Mouse (Mus musculus) embryonic facial prominence, embryonic 10.5 days (tissue): ENCODE measurements around the gene Metrn. TPM values are rescaled to one million over a fixed set of nuclear protein-coding genes. Genes with fewer than 3 reads are reported as not detected.

Experiments
- DNase-seq: peaks from one replicate; pipeline ENCODE4 v3.0.0-alpha.2; 2017; ENCODE audit warnings: low spot score
- H3K27ac ChIP-seq: fragments of 300-500 bp; sonication (generic); replicated peaks from 2 replicates; pipeline ENCODE4 v1.5.1; 2016; ENCODE audit warnings: mild to moderate bottlenecking
- H3K27me3 ChIP-seq: fragments of 300-500 bp; sonication (generic); replicated peaks from 2 replicates; pipeline ENCODE4 v1.6.1; 2016; ENCODE audit warnings: low read depth, mild to moderate bottlenecking; ENCODE audit not compliant: poor library complexity, severe bottlenecking
- H3K36me3 ChIP-seq: fragments of 300-500 bp; sonication (generic); replicated peaks from 2 replicates; pipeline ENCODE4 v1.6.1; 2016; ENCODE audit warnings: mild to moderate bottlenecking, moderate library complexity
- H3K4me1 ChIP-seq: fragments of 300-500 bp; sonication (generic); 2 replicates; pipeline ENCODE4 v1.6.1; 2016
- H3K4me3 ChIP-seq: fragments of 300-500 bp; sonication (generic); 2 replicates; pipeline ENCODE4 v1.5.1; 2016; ENCODE audit warnings: mild to moderate bottlenecking, moderate library complexity
- H3K9me3 ChIP-seq: fragments of 300-500 bp; sonication (generic); 2 replicates; pipeline ENCODE4 v1.6.1; 2016; ENCODE audit warnings: mild to moderate bottlenecking
- WGBS: fragments of 180-500 bp; shearing (Covaris S2); methylation state at CpG from one replicate; pipeline ENCODE4 v1.1.7; 2016; 5-methylcytosine and 5-hydroxymethylcytosine counted together
- polyA plus RNA-seq: library from polyadenylated mRNA; unstranded; fragments of >200 nt; fragmentation: Nextera tagmentation; extraction: Ambion mirVana; gene quantifications from 2 replicates; pipeline ENCODE4 v1.2.1, GENCODE M21; 2016

Gene Metrn
- 118 and 137 TPM in 2 replicates for polyA plus RNA-seq

- H3K36me3 ChIP-seq: peaks cover 25% of the 10 kb centered on the region
- H3K9me3 ChIP-seq: no peaks in the 10 kb centered on the region
- peak within 1 kb of the TSS; percentile 91 for H3K27ac ChIP-seq
- WGBS: under 1% methylated on average over 35 of the region's 35 CpGs
- peak within 1 kb of the TSS; percentile 77 for H3K4me3 ChIP-seq
- peaks cover 6% of the 10 kb centered on the region; the same call in 1 of the 2 replicates for H3K27me3 ChIP-seq
- DNase-seq: peak; percentile 96
- peaks cover 53% of the 10 kb centered on the region for H3K4me1 ChIP-seq
These were observed at the start of gene Metrn for GRCm38 (mm10) chr17:25796951-25797369. Gene Metrn, minus strand, starts transcription at chr17:25797136.

DNA sequence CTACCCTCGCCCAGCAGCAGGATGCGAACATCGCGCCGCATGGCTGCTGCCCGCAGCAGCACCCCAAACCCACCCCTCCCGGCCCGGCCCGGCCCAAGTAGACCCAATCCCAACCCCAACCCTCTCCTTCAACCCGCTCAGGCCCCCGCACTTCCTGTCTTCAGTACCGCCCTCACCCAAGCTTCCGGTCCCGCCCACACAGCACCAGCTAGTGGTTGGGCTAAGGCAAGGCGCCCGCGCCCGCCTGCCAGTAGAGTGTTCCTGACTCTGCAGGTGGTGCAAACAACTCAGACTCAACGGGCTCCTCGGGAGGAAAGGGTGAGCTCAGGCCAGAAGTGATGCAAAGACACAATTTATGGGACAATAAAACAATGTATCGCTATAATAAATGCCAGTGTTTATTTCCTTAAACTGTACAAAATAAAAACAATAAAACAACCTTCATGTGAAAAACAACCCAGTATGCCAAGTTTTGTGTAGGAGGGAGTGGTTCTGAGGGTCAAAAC lies 47.5 kb upstream of the Metrn start, which contains the start of gene Rhot2:
TSS of gene Rhot2 (minus strand) at position 456 of the 506 bp plus-strand sequence.
- Histone ChIP-seq H3K27ac (peak within 1 kb of the TSS; percentile 93), H3K9me3 (no peaks in the 10 kb centered on the region), H3K36me3 (peaks cover 85% of the 10 kb centered on the region), H3K27me3 (no peaks in the 10 kb centered on the region), H3K4me1 (peaks cover 23% of the 10 kb centered on the region), H3K4me3 (peak within 1 kb of the TSS; percentile 90)
- 1% methylated on average over 21 of the region's 21 CpGs for WGBS
- DNase-seq: peak; percentile 96

GRCm38 (mm10) chr17:25843636-25844395 lies 46.9 kb upstream of the Metrn start:
- Histone ChIP-seq H3K4me3 (peak overlapping the region; percentile 90), H3K4me1 (peaks cover 23% of the 10 kb centered on the region), H3K27me3 (no peaks in the 10 kb centered on the region), H3K27ac (peak overlapping the region; percentile 93), H3K9me3 (no peaks in the 10 kb centered on the region), H3K36me3 (peaks cover 85% of the 10 kb centered on the region)
- no peak for DNase-seq
- 3% methylated on average over 38 of the region's 38 CpGs for whole genome bisulfite sequencing

- no peak for DNase-seq
- Histone ChIP-seq H3K4me1 (peaks cover 24% of the 10 kb centered on the region), H3K36me3 (peaks cover 84% of the 10 kb centered on the region), H3K27ac (no peak overlapping the region), H3K9me3 (no peaks in the 10 kb centered on the region), H3K27me3 (no peaks in the 10 kb centered on the region), H3K4me3 (peak overlapping the region; percentile 90)
- WGBS: 91% methylated on average over 4 of the region's 4 CpGs
These were observed 46.2 kb upstream of the Metrn start for GRCm38 (mm10) chr17:25843122-25843521.

DNA sequence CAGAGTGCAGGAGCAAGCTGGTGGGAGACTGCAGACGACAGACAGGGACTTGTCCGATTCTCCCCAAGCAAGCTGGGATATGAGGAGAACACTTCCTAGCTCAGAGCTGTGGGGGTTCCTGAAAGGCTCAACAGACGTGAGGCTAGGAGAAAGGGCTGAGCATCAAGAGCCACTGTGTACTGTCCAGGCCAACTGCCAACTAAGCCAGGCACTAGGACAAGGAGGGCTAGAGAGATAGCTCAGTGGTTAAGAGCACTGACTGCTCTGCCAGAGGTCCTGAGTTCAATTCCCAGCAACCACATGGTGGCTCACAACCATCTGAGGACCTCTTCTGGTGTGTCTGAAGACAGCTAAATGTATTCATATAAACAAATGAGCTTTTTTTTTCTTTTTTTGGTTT lies 45.6 kb upstream of the Metrn start:
- 0 out of 2 replicates have a peak overlapping the region, but pooled peaks have one; percentile 26 for H3K4me3 ChIP-seq
- H3K36me3 ChIP-seq: peaks cover 84% of the 10 kb centered on the region
- H3K4me1 ChIP-seq: peaks cover 30% of the 10 kb centered on the region
- H3K9me3 ChIP-seq: no peaks in the 10 kb centered on the region
- DNase-seq: no peak
- no peak overlapping the region for H3K27ac ChIP-seq
- H3K27me3 ChIP-seq: no peaks in the 10 kb centered on the region
- 87% methylated on average over 3 of the region's 3 CpGs for WGBS

- DNase-seq: no peak
- peaks cover 78% of the 10 kb centered on the region for H3K36me3 ChIP-seq
- no peaks in the 10 kb centered on the region for H3K27me3 ChIP-seq
- peak within 1 kb of the TSS; percentile 26; the same call in 1 of the 2 replicates for H3K4me3 ChIP-seq
- no peaks in the 10 kb centered on the region for H3K9me3 ChIP-seq
- no peak within 1 kb of the TSS for H3K27ac ChIP-seq
- H3K4me1 ChIP-seq: peaks cover 42% of the 10 kb centered on the region
- 94% methylated on average over 22 of the region's 22 CpGs for WGBS
These were observed 44.4 kb upstream of the Metrn start, which contains the start of gene Gm20683 for GRCm38 (mm10) chr17:25841117-25841880. Gene Gm20683, minus strand, starts transcription at chr17:25841763.

DNA sequence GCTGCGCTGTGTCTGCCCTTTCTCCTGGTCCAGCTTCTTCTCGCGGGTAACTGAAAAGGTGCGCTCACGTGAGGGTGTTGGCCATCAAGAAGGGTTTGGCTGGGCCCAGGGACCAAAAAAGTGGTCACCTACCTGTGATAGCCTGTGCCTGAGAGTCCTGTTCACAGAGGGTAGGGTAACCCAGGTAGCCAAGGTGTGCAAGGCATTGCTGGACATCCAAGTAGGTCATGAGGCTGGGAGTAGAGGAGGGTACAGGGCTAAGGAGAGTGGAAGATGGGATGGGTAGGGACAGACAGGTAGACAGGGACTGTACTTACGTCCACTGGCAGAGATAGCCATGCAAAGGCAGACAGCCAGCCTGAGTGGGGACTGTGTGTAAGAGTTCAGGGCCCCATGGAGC lies 43.6 kb upstream of the Metrn start:
- Histone ChIP-seq H3K4me1 (peaks cover 50% of the 10 kb centered on the region), H3K36me3 (peaks cover 78% of the 10 kb centered on the region), H3K9me3 (no peaks in the 10 kb centered on the region), H3K4me3 (peak overlapping the region; percentile 21; the same call in 1 of the 2 replicates), H3K27ac (no peak overlapping the region), H3K27me3 (no peaks in the 10 kb centered on the region)
- 94% methylated on average over 6 of the region's 6 CpGs for WGBS
- no peak for DNase-seq

GRCm38 (mm10) chr17:25839455-25840235 lies 42.7 kb upstream of the Metrn start:
- no peak for DNase-seq
- no peak overlapping the region; the same call in 1 of the 2 replicates for H3K4me3 ChIP-seq
- 86% methylated on average over 14 of the region's 14 CpGs for WGBS
- H3K36me3 ChIP-seq: peaks cover 81% of the 10 kb centered on the region
- H3K27ac ChIP-seq: no peak overlapping the region
- H3K9me3 ChIP-seq: no peaks in the 10 kb centered on the region
- H3K27me3 ChIP-seq: no peaks in the 10 kb centered on the region
- H3K4me1 ChIP-seq: peaks cover 52% of the 10 kb centered on the region

DNA sequence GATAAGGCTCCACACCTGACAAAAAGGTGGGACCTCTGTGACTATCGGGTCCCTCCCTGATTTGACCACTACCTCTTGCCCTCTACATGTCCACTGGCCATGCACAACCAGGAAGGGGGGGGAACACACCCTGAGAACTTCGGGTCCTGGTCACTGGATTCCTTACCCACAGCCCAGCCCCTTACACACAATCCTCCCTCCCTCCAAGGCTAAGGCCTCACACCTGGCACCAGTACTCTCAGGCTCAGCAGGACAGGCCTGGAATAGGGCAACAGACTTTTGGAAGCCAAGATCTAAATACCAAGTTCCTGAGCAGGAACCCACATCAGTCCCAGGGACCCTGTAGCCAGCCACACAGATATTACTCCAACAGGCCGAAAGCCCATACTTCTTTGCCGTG lies 42.0 kb upstream of the Metrn start:
- 85% methylated on average over 4 of the region's 4 CpGs for WGBS
- H3K27me3 ChIP-seq: no peaks in the 10 kb centered on the region
- H3K36me3 ChIP-seq: peaks cover 84% of the 10 kb centered on the region
- DNase-seq: no peak
- no peak overlapping the region for H3K27ac ChIP-seq
- no peaks in the 10 kb centered on the region for H3K9me3 ChIP-seq
- no peak overlapping the region for H3K4me3 ChIP-seq
- H3K4me1 ChIP-seq: peaks cover 57% of the 10 kb centered on the region

DNA sequence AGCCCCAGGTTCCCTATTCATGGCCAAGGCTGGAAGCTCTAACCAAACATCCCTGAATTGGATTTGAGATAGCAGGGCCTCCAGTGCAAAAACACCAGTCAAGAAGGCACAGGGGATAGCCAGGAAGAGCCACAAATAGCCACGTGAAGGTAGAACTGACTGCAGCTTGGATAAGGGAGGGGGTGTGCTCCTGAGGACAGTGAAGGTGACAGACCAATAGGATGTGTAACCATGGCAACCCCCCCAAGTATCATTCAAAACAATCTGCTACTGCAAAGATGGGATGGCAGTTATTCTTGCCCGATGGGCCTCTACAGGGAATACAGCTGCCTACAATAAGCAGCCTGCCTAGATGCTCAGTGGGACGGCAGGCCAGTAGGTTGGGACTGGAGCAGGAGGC lies 40.6 kb upstream of the Metrn start:
- no peaks in the 10 kb centered on the region for H3K27me3 ChIP-seq
- no peaks in the 10 kb centered on the region for H3K9me3 ChIP-seq
- peak; percentile 23 for DNase-seq
- peaks cover 75% of the 10 kb centered on the region for H3K36me3 ChIP-seq
- H3K27ac ChIP-seq: peak overlapping the region; percentile 80; the same call in 1 of the 2 replicates
- peaks cover 52% of the 10 kb centered on the region for H3K4me1 ChIP-seq
- WGBS: 61% methylated on average over 3 of the region's 3 CpGs
- peak overlapping the region; percentile 59 for H3K4me3 ChIP-seq

- WGBS: 3% methylated on average over 29 of the region's 29 CpGs
- Histone ChIP-seq H3K4me1 (peaks cover 52% of the 10 kb centered on the region), H3K27ac (peak within 1 kb of the TSS; percentile 80), H3K36me3 (peaks cover 70% of the 10 kb centered on the region), H3K4me3 (peak within 1 kb of the TSS; percentile 59), H3K9me3 (no peaks in the 10 kb centered on the region), H3K27me3 (no peaks in the 10 kb centered on the region)
- DNase-seq: peak; percentile 77
These were observed 40.1 kb upstream of the Metrn start, which contains the start of gene Rhbdl1 for GRCm38 (mm10) chr17:25837076-25837410. Gene Rhbdl1, minus strand, starts transcription at chr17:25837295.
